Mouse (Mus musculus): ENCODE results near the gene Adamts9. TPM values are rescaled to one million over a fixed set of nuclear protein-coding genes. Genes with fewer than 3 reads are reported as not detected.

The Adamts9 gene
- polyA plus RNA-seq, 1 experiment from 2014 or later, result 6.4 TPM

GRCm38 (mm10) chr6:92874854-92875253, 68.4 kb downstream of the Adamts9 start:
- H3K4me1 ChIP-seq (ENCODE audit: insufficient read depth, low read depth, low read length), result peaks cover 7% of the 10 kb centered on the region
- 19% methylated on average over 5 of the region's 5 CpGs for WGBS
- TF ChIP-seq EP300 (IDR thresholded peaks at IDR 0.05) (peak; percentile 99), CTCF (IDR thresholded peaks at IDR 0.05) (no peak)
- H3K4me3 ChIP-seq (ENCODE audit: low read depth, low read length), result no peak overlapping the region
- H3K4me2 ChIP-seq (replicated peaks; ENCODE audit: low read depth, low read length), result no peak overlapping the region
- no peaks in the 10 kb centered on the region for H3K9me3 ChIP-seq (ENCODE audit: low read length)
- no peaks in the 10 kb centered on the region for H3K27me3 ChIP-seq (replicated peaks; ENCODE audit: insufficient read depth, low read length)
- DNase-seq (ENCODE audit: low spot score), result peak; percentile 79
- peaks cover 18% of the 10 kb centered on the region for H3K36me3 ChIP-seq (ENCODE audit: insufficient read depth, low read length)
- ATAC-seq, result peak; percentile 70
- H3K9ac ChIP-seq (replicated peaks; ENCODE audit: low read depth), result no peak overlapping the region
- H3K27ac ChIP-seq (ENCODE audit: low read length), result peak overlapping the region; percentile 57

DNA sequence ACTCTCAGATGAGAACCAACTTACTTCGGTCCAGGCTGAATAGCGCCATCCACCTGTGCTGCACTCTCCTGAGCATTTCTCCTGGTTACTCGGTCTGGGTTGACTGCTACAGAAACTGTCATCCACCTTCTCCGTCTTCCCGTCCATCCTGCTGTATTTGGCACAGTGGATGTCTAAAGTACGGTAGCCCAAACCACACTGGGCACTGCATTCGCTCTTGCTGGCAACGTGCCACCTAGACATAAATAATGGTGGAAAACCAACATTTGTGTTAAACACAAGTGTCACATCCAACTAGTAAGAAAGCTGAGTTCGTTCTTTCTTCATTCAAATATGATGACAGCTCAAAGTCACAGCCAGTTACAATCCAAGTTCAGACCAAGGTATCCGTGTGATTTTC, 70.5 kb downstream of the Adamts9 start:
- no peak overlapping the region for H3K27ac ChIP-seq (ENCODE audit: low read length)
- no peak overlapping the region for H3K4me3 ChIP-seq (ENCODE audit: low read depth, low read length)
- 57% methylated on average over 10 of the region's 10 CpGs for WGBS
- H3K4me2 ChIP-seq (replicated peaks; ENCODE audit: low read depth, low read length), result no peak overlapping the region
- TF ChIP-seq CTCF (IDR thresholded peaks at IDR 0.05) (no peak), EP300 (IDR thresholded peaks at IDR 0.05) (no peak)
- DNase-seq (ENCODE audit: low spot score), result no peak
- no peaks in the 10 kb centered on the region for H3K9me3 ChIP-seq (ENCODE audit: low read length)
- H3K4me1 ChIP-seq (ENCODE audit: insufficient read depth, low read depth, low read length), result peaks cover 21% of the 10 kb centered on the region
- peaks cover 11% of the 10 kb centered on the region; the same call in 1 of the 2 replicates for H3K36me3 ChIP-seq (ENCODE audit: insufficient read depth, low read length)
- no peaks in the 10 kb centered on the region for H3K27me3 ChIP-seq (replicated peaks; ENCODE audit: insufficient read depth, low read length)
- no peak for ATAC-seq
- H3K9ac ChIP-seq (replicated peaks; ENCODE audit: low read depth), result no peak overlapping the region

DNA sequence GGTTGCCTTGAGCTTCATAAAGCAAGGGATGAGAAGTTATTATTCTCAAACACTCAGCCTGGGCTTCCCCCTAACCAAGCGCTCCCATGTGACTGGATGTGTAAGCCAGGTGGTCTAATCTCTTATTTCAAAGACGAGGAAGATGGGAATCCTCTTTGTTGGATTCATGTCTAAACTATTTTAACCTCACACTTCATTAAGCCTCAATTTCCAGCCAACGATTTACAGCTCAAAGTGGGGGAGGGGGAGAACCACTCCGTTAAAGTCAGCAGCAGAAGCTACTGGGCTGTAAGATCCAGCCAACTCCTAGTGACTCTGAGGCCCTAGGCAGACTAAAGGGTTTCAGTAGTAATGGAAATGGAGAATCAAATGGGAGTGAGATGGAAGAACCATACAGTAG, 71.5 kb downstream of the Adamts9 start:
- Histone ChIP-seq H3K36me3 (ENCODE audit: insufficient read depth, low read length) (peaks cover 6% of the 10 kb centered on the region; the same call in 1 of the 2 replicates), H3K27me3 (replicated peaks; ENCODE audit: insufficient read depth, low read length) (no peaks in the 10 kb centered on the region), H3K4me2 (replicated peaks; ENCODE audit: low read depth, low read length) (no peak overlapping the region), H3K9ac (replicated peaks; ENCODE audit: low read depth) (no peak overlapping the region), H3K27ac (ENCODE audit: low read length) (no peak overlapping the region; the same call in 1 of the 2 replicates), H3K4me3 (ENCODE audit: low read depth, low read length) (no peak overlapping the region), H3K9me3 (ENCODE audit: low read length) (no peaks in the 10 kb centered on the region), H3K4me1 (ENCODE audit: insufficient read depth, low read depth, low read length) (peaks cover 21% of the 10 kb centered on the region)
- TF ChIP-seq EP300 (IDR thresholded peaks at IDR 0.05) (no peak), CTCF (IDR thresholded peaks at IDR 0.05) (no peak)
- 48% methylated on average over 4 of the region's 4 CpGs for WGBS
- DNase-seq (ENCODE audit: low spot score), result peak; percentile 64
- ATAC-seq, result no peak

GRCm38 (mm10) chr6:92869582-92870219, 73.6 kb downstream of the Adamts9 start:
- peak; percentile 60 for DNase-seq (ENCODE audit: low spot score)
- 38% methylated on average over 16 of the region's 16 CpGs for WGBS
- peak; percentile 61; the same call in 1 of the 2 replicates for TF ChIP-seq EP300 (IDR thresholded peaks at IDR 0.05)
- TF ChIP-seq CTCF (IDR thresholded peaks at IDR 0.05), result no peak
- Histone ChIP-seq H3K4me1 (ENCODE audit: insufficient read depth, low read depth, low read length) (peaks cover 18% of the 10 kb centered on the region), H3K4me3 (ENCODE audit: low read depth, low read length) (no peak overlapping the region), H3K27ac (ENCODE audit: low read length) (peak overlapping the region; percentile 89), H3K36me3 (ENCODE audit: insufficient read depth, low read length) (peaks cover 6% of the 10 kb centered on the region; the same call in 1 of the 2 replicates), H3K9ac (replicated peaks; ENCODE audit: low read depth) (no peak overlapping the region), H3K4me2 (replicated peaks; ENCODE audit: low read depth, low read length) (peak overlapping the region; percentile 25; the same call in 1 of the 2 replicates), H3K27me3 (replicated peaks; ENCODE audit: insufficient read depth, low read length) (no peaks in the 10 kb centered on the region), H3K9me3 (ENCODE audit: low read length) (no peaks in the 10 kb centered on the region)
- ATAC-seq, result peak; percentile 73

DNA sequence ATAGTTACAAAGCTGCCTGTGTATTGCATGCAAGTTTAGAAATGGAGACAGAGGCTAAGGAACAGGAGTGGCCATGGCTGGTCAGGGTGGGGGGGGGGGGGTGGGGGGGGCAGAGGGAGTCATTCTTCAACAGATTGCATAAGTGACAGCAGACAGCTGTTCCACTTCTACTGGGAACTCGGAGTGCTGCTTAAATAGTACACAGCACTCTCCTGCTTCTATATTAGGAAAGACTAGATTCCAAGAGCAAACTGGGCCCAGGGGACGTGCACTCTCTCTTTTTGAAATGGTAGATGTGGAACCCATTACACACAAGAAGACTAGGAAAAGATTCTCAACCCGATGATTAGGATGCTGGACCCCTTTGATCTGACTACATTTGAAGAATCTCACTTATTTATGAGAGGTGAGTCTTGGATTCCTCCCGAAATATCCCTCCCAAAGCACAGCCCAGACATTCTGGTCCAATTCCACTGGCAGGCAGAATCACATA, 74.2 kb downstream of the Adamts9 start, which contains the start of gene Gm15737:
TSS of gene Gm15737 (plus strand) at position 269 of the 493 bp plus-strand sequence.
- peak; percentile 89 for TF ChIP-seq EP300 (IDR thresholded peaks at IDR 0.05)
- no peak for TF ChIP-seq CTCF (IDR thresholded peaks at IDR 0.05)
- Histone ChIP-seq H3K27ac (ENCODE audit: low read length) (peak within 1 kb of the TSS; percentile 89), H3K4me1 (ENCODE audit: insufficient read depth, low read depth, low read length) (peaks cover 18% of the 10 kb centered on the region), H3K27me3 (replicated peaks; ENCODE audit: insufficient read depth, low read length) (no peaks in the 10 kb centered on the region), H3K9me3 (ENCODE audit: low read length) (no peaks in the 10 kb centered on the region), H3K4me2 (replicated peaks; ENCODE audit: low read depth, low read length) (peak within 1 kb of the TSS; percentile 25; the same call in 1 of the 2 replicates), H3K4me3 (ENCODE audit: low read depth, low read length) (no peak within 1 kb of the TSS), H3K9ac (replicated peaks; ENCODE audit: low read depth) (no peak within 1 kb of the TSS), H3K36me3 (ENCODE audit: insufficient read depth, low read length) (peaks cover 10% of the 10 kb centered on the region; the same call in 1 of the 2 replicates)
- DNase-seq (ENCODE audit: low spot score) (peak; percentile 94), ATAC-seq (peak; percentile 93)
- 25% methylated on average over 4 of the region's 4 CpGs for WGBS

- 73% methylated on average over 9 of the region's 9 CpGs for whole genome bisulfite sequencing
- no peaks in the 10 kb centered on the region for H3K27me3 ChIP-seq (replicated peaks; ENCODE audit: insufficient read depth, low read length)
- no peak overlapping the region for H3K4me2 ChIP-seq (replicated peaks; ENCODE audit: low read depth, low read length)
- no peak overlapping the region for H3K9ac ChIP-seq (replicated peaks; ENCODE audit: low read depth)
- no peak overlapping the region for H3K27ac ChIP-seq (ENCODE audit: low read length)
- DNase-seq (ENCODE audit: low spot score) (no peak), ATAC-seq (no peak)
- TF ChIP-seq CTCF (IDR thresholded peaks at IDR 0.05) (no peak), EP300 (IDR thresholded peaks at IDR 0.05) (no peak)
- H3K9me3 ChIP-seq (ENCODE audit: low read length), result no peaks in the 10 kb centered on the region
- no peak overlapping the region for H3K4me3 ChIP-seq (ENCODE audit: low read depth, low read length)
- peaks cover 15% of the 10 kb centered on the region; the same call in 1 of the 2 replicates for H3K36me3 ChIP-seq (ENCODE audit: insufficient read depth, low read length)
- no peaks in the 10 kb centered on the region for H3K4me1 ChIP-seq (ENCODE audit: insufficient read depth, low read depth, low read length)
These were observed 80.7 kb downstream of the Adamts9 start for GRCm38 (mm10) chr6:92862599-92862998.

Data from lung, postnatal 0 days (tissue).